In the genomic region with DNA sequence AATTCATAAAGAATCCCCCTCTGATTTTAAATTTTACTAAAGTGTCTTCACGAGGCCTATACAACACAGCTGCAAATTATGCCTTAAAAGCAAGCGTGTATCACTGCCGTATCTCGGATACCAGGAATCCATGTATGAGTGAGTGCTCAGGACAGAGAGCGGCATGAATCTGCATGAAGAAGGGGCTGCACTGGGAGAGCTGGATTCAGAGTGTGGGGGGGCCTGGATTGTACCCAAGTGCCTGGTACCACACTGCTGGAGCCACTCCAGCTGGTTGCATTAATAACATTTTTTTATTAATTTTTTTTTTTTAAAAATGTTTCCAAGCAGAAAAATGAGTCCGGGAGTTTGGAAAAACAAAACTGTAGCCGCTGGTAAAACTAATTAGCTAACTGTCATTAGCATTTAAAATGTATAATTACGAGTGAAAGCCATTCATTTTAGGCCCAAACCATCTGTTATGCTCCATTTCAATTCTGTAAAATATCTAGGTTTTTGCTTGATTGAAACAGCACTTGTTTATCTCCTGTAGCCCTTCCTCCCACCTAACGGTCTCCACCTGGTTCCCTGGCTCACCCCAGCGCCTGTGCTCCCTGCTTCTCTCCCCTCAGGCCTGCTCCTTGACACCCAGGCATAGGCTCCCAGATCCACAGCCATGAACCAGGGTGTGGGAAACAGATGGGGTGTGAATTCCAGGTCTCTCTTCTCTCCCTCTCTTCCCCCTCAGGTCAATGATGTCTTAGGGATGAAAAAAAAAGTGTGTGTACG, we compare ENCODE assay signal across 22 mouse cellular contexts. TPM values are rescaled to one million over a fixed set of nuclear protein-coding genes. Genes with fewer than 3 reads are reported as not detected.
DNase-seq lines count a peak whose midpoint lies in the region; ATAC-seq and TF ChIP-seq lines count a peak whose summit lies in the region.
"Had no signal": no experiment of that assay in that cellular context is flagged by ENCODE, and none has a peak within 500 bp of the region (broad histone marks: within the 10 kb centered on the region; RNA-seq: fewer than 3 reads in every experiment).

No protein-coding gene starts in this region.

- DNase-seq in forebrain, embryonic 11.5 days (ENCODE audit: low spot score) = peak; percentile 46
- DNase-seq in forebrain, embryonic 10.5 days (ENCODE audit: extremely low spot score, low spot score) = no peak
- no peak for DNase-seq in midbrain, postnatal 0 days (ENCODE audit: low spot score)
- DNase-seq in hindbrain, embryonic 14.5 days (ENCODE audit: low spot score) = peak; percentile 38
- no peak for DNase-seq in spleen, postnatal 36 days (ENCODE audit: low spot score in 2 of 2)
- DNase-seq in thymus, adult 18-20 months = no peak
- DNase-seq: adrenal gland, postnatal 14 days; cerebellum, adult 11 months; cerebellum, adult 9-11 months; kidney, adult 18-20 months; left cerebral cortex, postnatal 4 days; lung, embryonic 14.5 days; lung, postnatal 36 days had no signal

- H3K4me3 ChIP-seq in forebrain, embryonic 11.5 days (ENCODE audit: low read depth, low read length) = no peak overlapping the region
- no peak overlapping the region for H3K4me3 ChIP-seq in forebrain, embryonic 10.5 days
- no peak overlapping the region for H3K4me3 ChIP-seq in midbrain, embryonic 15.5 days
- H3K4me3 ChIP-seq in midbrain, postnatal 0 days (ENCODE audit: low read depth, low read length) = no peak overlapping the region
- no peak overlapping the region for H3K4me3 ChIP-seq in hindbrain, embryonic 14.5 days (replicated peaks; ENCODE audit: low read length)
- H3K4me3 ChIP-seq in neural tube, embryonic 15.5 days (replicated peaks) = no peak overlapping the region
- H3K4me3 ChIP-seq: limb, embryonic 15.5 days; megakaryocyte, embryonic 14.5 days; neural tube, embryonic 12.5 days had no signal

- WGBS in forebrain, embryonic 11.5 days = 85% methylated on average over 11 of the region's 11 CpGs
- 92% methylated on average over 11 of the region's 11 CpGs for WGBS in forebrain, embryonic 10.5 days
- 72% methylated on average over 11 of the region's 11 CpGs for WGBS in midbrain, embryonic 15.5 days
- WGBS in midbrain, postnatal 0 days = 79% methylated on average over 11 of the region's 11 CpGs
- WGBS in hindbrain, embryonic 14.5 days = 62% methylated on average over 11 of the region's 11 CpGs
- WGBS in neural tube, embryonic 15.5 days = 54% methylated on average over 11 of the region's 11 CpGs

- H3K27me3 ChIP-seq in forebrain, embryonic 11.5 days (ENCODE audit: control insufficient read depth, insufficient read depth, low read length) = no peaks in the 10 kb centered on the region
- no peaks in the 10 kb centered on the region for H3K27me3 ChIP-seq in forebrain, embryonic 10.5 days (ENCODE audit: poor library complexity, severe bottlenecking)
- no peaks in the 10 kb centered on the region for H3K27me3 ChIP-seq in midbrain, embryonic 15.5 days (replicated peaks)
- no peaks in the 10 kb centered on the region for H3K27me3 ChIP-seq in midbrain, postnatal 0 days (ENCODE audit: insufficient read depth, low read length)
- no peaks in the 10 kb centered on the region for H3K27me3 ChIP-seq in hindbrain, embryonic 14.5 days (ENCODE audit: control insufficient read depth, insufficient read depth, low read length)
- no peaks in the 10 kb centered on the region for H3K27me3 ChIP-seq in neural tube, embryonic 15.5 days (replicated peaks)
- H3K27me3 ChIP-seq: limb, embryonic 15.5 days; neural tube, embryonic 12.5 days had no signal

- no peaks in the 10 kb centered on the region for H3K36me3 ChIP-seq in forebrain, embryonic 11.5 days (ENCODE audit: control insufficient read depth, insufficient read depth, low read length)
- H3K36me3 ChIP-seq in forebrain, embryonic 10.5 days (replicated peaks) = peaks cover 20% of the 10 kb centered on the region
- H3K36me3 ChIP-seq in midbrain, embryonic 15.5 days (replicated peaks) = peaks cover 10% of the 10 kb centered on the region; the same call in 1 of the 2 replicates
- H3K36me3 ChIP-seq in midbrain, postnatal 0 days (ENCODE audit: insufficient read depth, low read length) = peaks cover 33% of the 10 kb centered on the region
- peaks cover 79% of the 10 kb centered on the region for H3K36me3 ChIP-seq in hindbrain, embryonic 14.5 days (replicated peaks; ENCODE audit: control insufficient read depth, insufficient read depth)
- H3K36me3 ChIP-seq in neural tube, embryonic 15.5 days = peaks cover 46% of the 10 kb centered on the region

- H3K9me3 ChIP-seq in forebrain, embryonic 11.5 days (ENCODE audit: control insufficient read depth, low read length) = no peaks in the 10 kb centered on the region
- no peaks in the 10 kb centered on the region for H3K9me3 ChIP-seq in forebrain, embryonic 10.5 days
- H3K9me3 ChIP-seq in midbrain, embryonic 15.5 days = no peaks in the 10 kb centered on the region
- H3K9me3 ChIP-seq in midbrain, postnatal 0 days (ENCODE audit: low read length) = no peaks in the 10 kb centered on the region
- H3K9me3 ChIP-seq in hindbrain, embryonic 14.5 days (ENCODE audit: control insufficient read depth, low read length) = no peaks in the 10 kb centered on the region
- no peaks in the 10 kb centered on the region for H3K9me3 ChIP-seq in neural tube, embryonic 15.5 days (replicated peaks)
- H3K9me3 ChIP-seq: limb, embryonic 15.5 days; megakaryocyte, embryonic 14.5 days; neural tube, embryonic 12.5 days had no signal

- no peak overlapping the region for H3K27ac ChIP-seq in forebrain, embryonic 11.5 days (ENCODE audit: low read depth, low read length)
- no peak overlapping the region for H3K27ac ChIP-seq in forebrain, embryonic 10.5 days
- H3K27ac ChIP-seq in midbrain, embryonic 15.5 days = no peak overlapping the region
- H3K27ac ChIP-seq in midbrain, postnatal 0 days (ENCODE audit: low read depth, low read length) = no peak overlapping the region
- peak overlapping the region; percentile 46; the same call in 1 of the 2 replicates for H3K27ac ChIP-seq in hindbrain, embryonic 14.5 days
- H3K27ac ChIP-seq in neural tube, embryonic 15.5 days (replicated peaks) = peak overlapping the region; percentile 67
- H3K27ac ChIP-seq: limb, embryonic 15.5 days; liver, embryonic 14.5 days; neural tube, embryonic 12.5 days had no signal

- H3K4me2 ChIP-seq in forebrain, embryonic 11.5 days (ENCODE audit: low read depth, low read length, severe bottlenecking) = no peak overlapping the region
- no peak overlapping the region for H3K4me2 ChIP-seq in midbrain, embryonic 15.5 days
- H3K4me2 ChIP-seq in midbrain, postnatal 0 days (ENCODE audit: low read depth, low read length, poor library complexity, severe bottlenecking) = no peak overlapping the region
- H3K4me2 ChIP-seq in hindbrain, embryonic 14.5 days (replicated peaks) = no peak overlapping the region
- no peak overlapping the region for H3K4me2 ChIP-seq in neural tube, embryonic 15.5 days
- H3K4me2 ChIP-seq: limb, embryonic 15.5 days; lung, embryonic 14.5 days; neural tube, embryonic 12.5 days had no signal

- no peak for ATAC-seq in forebrain, embryonic 11.5 days (replicated peaks; ENCODE audit: low FRiP score)
- 0 out of 2 replicates have a peak, but pooled peaks have one; percentile 32 for ATAC-seq in midbrain, embryonic 15.5 days (replicated peaks)
- no peak for ATAC-seq in midbrain, postnatal 0 days (ENCODE audit: low FRiP score)
- ATAC-seq in hindbrain, embryonic 14.5 days (ENCODE audit: low FRiP score) = no peak
- ATAC-seq in neural tube, embryonic 15.5 days (ENCODE audit: low FRiP score) = no peak
- ATAC-seq: inflammation-experienced regulatory T-cells, adult 6 months had no signal

- H3K9ac ChIP-seq in forebrain, embryonic 11.5 days (ENCODE audit: low read length) = no peak overlapping the region
- H3K9ac ChIP-seq in midbrain, embryonic 15.5 days = no peak overlapping the region
- H3K9ac ChIP-seq in midbrain, postnatal 0 days (replicated peaks; ENCODE audit: low read length, poor library complexity, severe bottlenecking) = no peak overlapping the region
- H3K9ac ChIP-seq in hindbrain, embryonic 14.5 days = no peak overlapping the region
- no peak overlapping the region for H3K9ac ChIP-seq in neural tube, embryonic 15.5 days (replicated peaks)
- H3K9ac ChIP-seq: limb, embryonic 15.5 days; liver, embryonic 14.5 days; lung, embryonic 14.5 days; neural tube, embryonic 12.5 days had no signal

- no peaks in the 10 kb centered on the region for H3K4me1 ChIP-seq in forebrain, embryonic 11.5 days (replicated peaks; ENCODE audit: control insufficient read depth, insufficient read depth, low read length)
- no peaks in the 10 kb centered on the region for H3K4me1 ChIP-seq in forebrain, embryonic 10.5 days
- H3K4me1 ChIP-seq in midbrain, embryonic 15.5 days = no peaks in the 10 kb centered on the region
- no peaks in the 10 kb centered on the region for H3K4me1 ChIP-seq in midbrain, postnatal 0 days (ENCODE audit: insufficient read depth, low read length)
- no peaks in the 10 kb centered on the region for H3K4me1 ChIP-seq in hindbrain, embryonic 14.5 days (replicated peaks; ENCODE audit: control insufficient read depth, insufficient read depth, low read length)
- H3K4me1 ChIP-seq in neural tube, embryonic 15.5 days = peaks cover 21% of the 10 kb centered on the region
- H3K4me1 ChIP-seq: limb, embryonic 15.5 days; neural tube, embryonic 12.5 days had no signal

- TF ChIP-seq CTCF in midbrain, postnatal 0 days (IDR thresholded peaks at IDR 0.05) = no peak

RNA-seq across cellular contexts. Expression of a gene that starts 44.8 kb away (rescaled TPM):
- 0.79 and 1.1 TPM in 2 replicates for polyA plus RNA-seq in forebrain, embryonic 11.5 days (2014; fragmentation: Nextera tagmentation; extraction: Ambion mirVana)
- polyA plus RNA-seq in forebrain, embryonic 10.5 days (2016; fragmentation: Nextera tagmentation; extraction: Ambion mirVana) = 0.34 and 0.64 TPM in 2 replicates
- polyA plus RNA-seq in midbrain, embryonic 15.5 days (2015; fragmentation: Nextera tagmentation; extraction: Ambion mirVana) = 2.1 and 2.6 TPM in 2 replicates
- total RNA-seq in midbrain, postnatal 0 days (2014; rRNA removed) = 4.7 and 6.9 TPM in 2 replicates
- polyA plus RNA-seq in midbrain, postnatal 0 days (2015; fragmentation: Nextera tagmentation; extraction: Ambion mirVana) = 2.9 and 3.1 TPM in 2 replicates
- 2.3 and 2.6 TPM in 2 replicates for polyA plus RNA-seq in hindbrain, embryonic 14.5 days (2014; fragmentation: Nextera tagmentation; extraction: Ambion mirVana)
- polyA plus RNA-seq in neural tube, embryonic 15.5 days (2015; fragmentation: Nextera tagmentation; extraction: Ambion mirVana) = 2.5 and 2.9 TPM in 2 replicates
- total RNA-seq: heart, postnatal 25 days had no signal
- polyA plus RNA-seq: large intestine, adult 2 months had no signal

Comparison
In these comparisons a context has a peak if more than half of its experiments do, and no peak if none do; other contexts are left out.
1. DNase-seq: peak in forebrain, embryonic 11.5 days (single experiment) and hindbrain, embryonic 14.5 days (single experiment); none in forebrain, embryonic 10.5 days (single experiment), midbrain, postnatal 0 days (single experiment), spleen, postnatal 36 days (0 of 2) and thymus, adult 18-20 months (0 of 2).
2. H3K27ac ChIP-seq: peak in hindbrain, embryonic 14.5 days (single experiment) and neural tube, embryonic 15.5 days (single experiment); none in forebrain, embryonic 11.5 days (single experiment), forebrain, embryonic 10.5 days (single experiment), midbrain, embryonic 15.5 days (single experiment) and midbrain, postnatal 0 days (single experiment).